Mouse (Mus musculus): Measurements from ENCODE around the gene Vmn1r184. TPM values are rescaled to one million over a fixed set of nuclear protein-coding genes. Genes with fewer than 3 reads are reported as not detected.
"Not testable (repeated sequence)": the region's sequence is repeated elsewhere in the genome, so short reads cannot be mapped to it uniquely, and the experiment has no call there.

The Vmn1r184 gene
- not detected for polyA plus RNA-seq (2017; shearing (Covaris generic))

DNA sequence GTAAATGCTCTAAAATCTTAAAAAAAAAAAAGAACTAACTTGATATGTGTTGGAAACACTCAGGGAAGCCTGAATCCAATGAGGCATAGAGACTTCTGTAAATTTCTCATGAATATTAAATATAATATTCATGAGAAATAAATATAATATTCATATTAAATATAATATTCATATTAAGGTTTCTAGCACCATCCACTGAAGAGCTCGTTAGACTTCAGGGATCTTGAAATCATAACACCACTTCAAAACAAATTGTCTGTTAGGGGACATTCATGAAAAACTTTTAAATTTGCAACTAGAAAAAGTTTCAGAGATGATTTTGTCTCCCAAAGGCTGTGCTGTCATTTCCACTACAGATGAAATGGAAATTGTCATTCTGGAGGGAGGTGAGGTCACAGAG lies at the start of gene Vmn1r184:
Gene Vmn1r184 (plus strand): TSS at position 301 of the 400 bp plus-strand sequence.
- ATAC-seq: not testable (repeated sequence)

DNA sequence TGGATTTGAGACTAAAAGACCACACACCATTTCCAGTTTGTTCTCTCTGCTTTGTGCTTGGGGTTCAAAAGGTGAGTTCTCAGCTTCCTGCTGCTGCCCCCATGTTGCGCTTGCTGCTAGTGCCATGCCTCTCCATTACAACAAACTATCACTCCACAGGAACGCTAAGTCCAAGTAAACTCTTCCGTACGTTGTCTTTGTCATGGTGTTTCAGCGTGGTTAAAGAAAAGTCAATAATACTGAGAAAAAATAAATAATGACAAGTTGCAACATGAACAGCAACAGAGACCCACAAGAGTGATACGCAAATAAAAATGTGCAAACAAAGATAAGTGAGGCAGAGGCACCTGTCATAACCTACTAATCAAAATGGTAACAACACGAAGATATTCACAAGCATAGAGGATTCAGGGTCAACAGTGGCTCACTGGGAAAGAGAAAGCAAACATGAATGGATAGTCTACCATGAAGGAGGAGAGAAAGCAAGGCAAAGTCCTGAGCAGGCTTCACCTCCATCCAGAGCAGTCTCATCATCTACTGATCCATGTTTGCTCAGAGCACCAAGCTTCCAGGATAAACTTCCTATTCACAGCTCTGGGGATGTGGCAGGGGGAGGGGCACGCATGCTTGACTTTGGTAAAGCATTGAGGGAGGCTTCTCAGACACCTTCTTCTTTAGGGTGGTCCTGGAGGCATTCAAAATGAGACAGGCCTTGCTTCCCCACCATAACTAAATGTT lies 43.5 kb downstream of the Vmn1r184 start:
- not testable (repeated sequence) for ATAC-seq

DNA sequence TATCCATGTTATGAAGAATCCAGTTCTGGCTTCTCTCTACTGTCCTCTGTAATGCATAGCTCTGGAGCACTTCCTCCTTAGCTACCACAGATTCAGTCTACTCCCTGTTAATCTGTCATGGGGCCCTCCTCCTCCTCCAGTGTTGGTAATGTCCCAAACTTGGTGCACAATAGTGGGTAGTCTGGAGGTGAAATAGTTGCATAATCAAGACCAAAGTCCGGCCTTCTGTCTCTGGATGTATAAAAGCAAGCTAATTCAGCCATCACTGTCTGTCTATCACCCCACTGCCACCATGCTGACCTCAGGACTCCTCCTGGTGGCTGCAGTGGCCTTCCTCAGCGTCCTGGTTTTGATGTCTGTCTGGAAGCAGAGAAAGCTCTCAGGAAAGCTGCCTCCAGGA lies 46.8 kb downstream of the Vmn1r184 start, which contains the start of gene Cyp2a4:
Gene Cyp2a4 (plus strand): TSS at position 244 of the 400 bp plus-strand sequence.
- ATAC-seq: not testable (repeated sequence)

DNA sequence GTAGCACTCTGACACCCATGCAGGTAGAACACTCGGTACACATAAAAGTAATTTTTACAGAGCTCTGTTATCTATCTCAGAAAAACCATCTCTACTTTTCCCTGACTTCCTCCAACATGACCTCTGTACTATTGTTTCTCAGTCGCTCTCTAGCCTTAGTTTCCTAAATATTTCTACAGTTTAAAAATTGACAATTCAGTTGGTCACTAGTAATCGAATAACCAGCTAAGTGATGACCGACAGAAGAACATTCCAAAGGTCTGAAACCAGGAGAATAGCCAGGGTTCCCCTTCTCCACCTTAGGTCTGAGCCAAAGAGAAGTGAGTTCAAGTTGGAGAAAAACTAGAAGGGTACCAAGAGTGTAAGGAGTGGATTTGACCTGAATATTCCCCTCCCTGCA lies 51.7 kb downstream of the Vmn1r184 start:
- not testable (repeated sequence) for ATAC-seq

DNA sequence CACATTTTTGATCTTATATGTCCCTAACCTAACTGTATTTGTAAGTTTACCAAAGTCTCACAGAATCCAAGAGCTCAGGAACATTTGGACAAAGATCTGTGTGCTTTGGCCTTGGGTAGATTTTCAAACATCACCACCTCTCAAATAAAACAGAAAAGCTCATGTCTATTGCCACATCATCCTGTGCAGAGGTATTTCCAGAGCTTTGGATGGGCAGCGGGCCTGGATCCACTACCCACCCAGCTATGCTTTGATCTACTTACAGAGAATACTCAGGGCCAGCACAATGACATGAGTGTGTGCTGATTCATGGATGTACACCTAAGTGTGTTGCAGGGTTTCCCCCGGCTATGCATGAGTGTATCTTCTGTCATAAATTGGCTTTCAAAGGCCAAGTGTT lies 55.1 kb downstream of the Vmn1r184 start:
- ATAC-seq: not testable (repeated sequence)

DNA sequence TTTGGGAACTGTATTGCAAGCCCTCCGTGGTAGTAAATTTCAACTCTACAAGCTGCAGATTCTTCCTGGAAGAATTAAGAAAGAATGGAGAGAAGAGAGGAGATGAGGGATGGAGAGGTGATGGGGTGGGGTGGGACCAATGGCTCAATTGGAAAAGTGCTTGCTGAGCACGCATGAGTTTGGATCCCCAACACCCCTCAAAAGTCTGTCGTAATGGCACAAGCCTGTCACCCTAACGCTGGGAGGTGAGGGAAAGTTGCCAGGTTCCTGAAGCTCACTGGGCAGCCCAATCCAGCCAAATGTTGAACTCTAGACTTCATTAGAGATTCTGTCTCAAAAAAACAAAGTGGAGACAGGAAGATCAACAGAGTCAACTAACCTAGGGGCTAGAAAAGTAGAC lies 55.7 kb downstream of the Vmn1r184 start:
- not testable (repeated sequence) for ATAC-seq

Other genes starting within 250 kb of the Vmn1r184 start
- gene Cyp2b13, start 198.8 kb upstream of the Vmn1r184 start, polyA plus RNA-seq (2017; shearing (Covaris generic)): not detected
- gene Cyp2b9, start 86.9 kb upstream of the Vmn1r184 start, polyA plus RNA-seq (2017; shearing (Covaris generic)): not detected
- gene Cyp2a4, start 46.8 kb downstream of the Vmn1r184 start, polyA plus RNA-seq (2017; shearing (Covaris generic)): not detected
- not detected for gene Nlrp9c, start 143.4 kb downstream of the Vmn1r184 start, polyA plus RNA-seq (2017; shearing (Covaris generic))
- not detected for gene Nlrp4a, start 174.8 kb downstream of the Vmn1r184 start, polyA plus RNA-seq (2017; shearing (Covaris generic))

Data from CD4-positive, CD25-positive, alpha-beta regulatory T cell, adult 4 months (primary cell).